Mouse (Mus musculus) testis, postnatal 10 days (tissue): ENCODE results near the gene Pgm1.

Experiments
- DNase-seq: peaks from one replicate; pipeline ENCODE4 v3.0.0; 2021; ENCODE audit warnings: low spot score

Pgm1 gene

GRCm38 (mm10) chr4:100012361-100013035 lies 83.3 kb downstream of the Pgm1 start:
- no peak for DNase-seq

GRCm38 (mm10) chr4:100027773-100028172 lies 98.6 kb downstream of the Pgm1 start:
- DNase-seq = peak; percentile 12

GRCm38 (mm10) chr4:100028641-100029040 lies 99.4 kb downstream of the Pgm1 start:
- DNase-seq = peak; percentile 85

- no peak for DNase-seq
These were observed 102.1 kb downstream of the Pgm1 start for GRCm38 (mm10) chr4:100031270-100031669.

GRCm38 (mm10) chr4:100032608-100033007 lies 103.4 kb downstream of the Pgm1 start:
- no peak for DNase-seq

GRCm38 (mm10) chr4:100033944-100034343 lies 104.7 kb downstream of the Pgm1 start:
- DNase-seq = no peak

GRCm38 (mm10) chr4:100034971-100035370 lies 105.8 kb downstream of the Pgm1 start:
- peak; percentile 21 for DNase-seq

- peak; percentile 36 for DNase-seq
These were observed 106.8 kb downstream of the Pgm1 start for GRCm38 (mm10) chr4:100035919-100036554.
